Mouse (Mus musculus): ENCODE results near the gene Olfr724. TPM values are rescaled to one million over a fixed set of nuclear protein-coding genes. Genes with fewer than 3 reads are reported as not detected.

Olfr724 gene
- not detected for polyA plus RNA-seq (2014; fragmentation: Illumina TruSeq; extraction: RNeasy Lipid Tissue Mini Kit (QIAGEN cat#74804); ENCODE audit: low read depth, low replicate concordance)

GRCm38 (mm10) chr14:49963174-49963573, at the start of gene Olfr724:
Olfr724 (minus strand) TSS chr14:49963274.

GRCm38 (mm10) chr14:49931687-49932086, 31.4 kb downstream of the Olfr724 start, which contains the start of gene Olfr723:
Olfr723 (minus strand) TSS chr14:49931787.

Other genes with a start within 250 kb of the Olfr724 start
- gene Armh4, start 179.9 kb downstream of the Olfr724 start, polyA plus RNA-seq (2014; fragmentation: Illumina TruSeq; extraction: RNeasy Lipid Tissue Mini Kit (QIAGEN cat#74804); ENCODE audit: low read depth, low replicate concordance): 13.3 TPM
- gene Olfr722, start 61.3 kb downstream of the Olfr724 start, polyA plus RNA-seq (2014; fragmentation: Illumina TruSeq; extraction: RNeasy Lipid Tissue Mini Kit (QIAGEN cat#74804); ENCODE audit: low read depth, low replicate concordance): not detected
- not detected for gene Olfr723, start 31.5 kb downstream of the Olfr724 start, polyA plus RNA-seq (2014; fragmentation: Illumina TruSeq; extraction: RNeasy Lipid Tissue Mini Kit (QIAGEN cat#74804); ENCODE audit: low read depth, low replicate concordance)
- not detected for gene Olfr725, start 77.1 kb upstream of the Olfr724 start, polyA plus RNA-seq (2014; fragmentation: Illumina TruSeq; extraction: RNeasy Lipid Tissue Mini Kit (QIAGEN cat#74804); ENCODE audit: low read depth, low replicate concordance)
- not detected for gene Olfr726, start 127.7 kb upstream of the Olfr724 start, polyA plus RNA-seq (2014; fragmentation: Illumina TruSeq; extraction: RNeasy Lipid Tissue Mini Kit (QIAGEN cat#74804); ENCODE audit: low read depth, low replicate concordance)
- gene Olfr727, start 159.9 kb upstream of the Olfr724 start, polyA plus RNA-seq (2014; fragmentation: Illumina TruSeq; extraction: RNeasy Lipid Tissue Mini Kit (QIAGEN cat#74804); ENCODE audit: low read depth, low replicate concordance): not detected
- not detected for gene Olfr728, start 179.4 kb upstream of the Olfr724 start, polyA plus RNA-seq (2014; fragmentation: Illumina TruSeq; extraction: RNeasy Lipid Tissue Mini Kit (QIAGEN cat#74804); ENCODE audit: low read depth, low replicate concordance)
- gene Olfr729, start 189.6 kb upstream of the Olfr724 start, polyA plus RNA-seq (2014; fragmentation: Illumina TruSeq; extraction: RNeasy Lipid Tissue Mini Kit (QIAGEN cat#74804); ENCODE audit: low read depth, low replicate concordance): not detected
- gene Olfr730, start 224.9 kb upstream of the Olfr724 start, polyA plus RNA-seq (2014; fragmentation: Illumina TruSeq; extraction: RNeasy Lipid Tissue Mini Kit (QIAGEN cat#74804); ENCODE audit: low read depth, low replicate concordance): not detected